Mouse (Mus musculus): ENCODE data around the gene Ccdc32.
A peak's percentile ranks its signal among the peaks of the same experiment; 100 is the strongest.

Gene Ccdc32

GRCm38 (mm10) chr2:119014989-119015388, 14.2 kb downstream of the Ccdc32 start:
- peak; percentile 48 for DNase-seq

- no peak for DNase-seq
These were observed 19.8 kb downstream of the Ccdc32 start for GRCm38 (mm10) chr2:119009376-119009775.

- no peak for DNase-seq
These were observed 22.3 kb downstream of the Ccdc32 start for GRCm38 (mm10) chr2:119006886-119007285.

- no peak for DNase-seq
These were observed 30.1 kb downstream of the Ccdc32 start for GRCm38 (mm10) chr2:118999025-118999639.

GRCm38 (mm10) chr2:118998115-118998866, 30.9 kb downstream of the Ccdc32 start:
- DNase-seq, result no peak

- DNase-seq, result no peak
These were observed 32.4 kb downstream of the Ccdc32 start for GRCm38 (mm10) chr2:118996798-118997105.

- DNase-seq, result no peak
These were observed 33.0 kb downstream of the Ccdc32 start for GRCm38 (mm10) chr2:118995919-118996797.

- DNase-seq, result no peak
These were observed 33.7 kb downstream of the Ccdc32 start for GRCm38 (mm10) chr2:118995490-118995889.

- DNase-seq, result no peak
These were observed 45.4 kb downstream of the Ccdc32 start for GRCm38 (mm10) chr2:118983812-118984211.

- no peak for DNase-seq
These were observed 48.4 kb downstream of the Ccdc32 start for GRCm38 (mm10) chr2:118980841-118981240.

- DNase-seq, result no peak
These were observed 51.1 kb downstream of the Ccdc32 start for GRCm38 (mm10) chr2:118978064-118978463.

GRCm38 (mm10) chr2:118976941-118977340, 52.3 kb downstream of the Ccdc32 start:
- no peak for DNase-seq

GRCm38 (mm10) chr2:118976282-118976929, 52.8 kb downstream of the Ccdc32 start:
- DNase-seq, result peak; percentile 93

- no peak for DNase-seq
These were observed 53.3 kb downstream of the Ccdc32 start for GRCm38 (mm10) chr2:118975855-118976254.

- peak; percentile 87 for DNase-seq
These were observed 56.4 kb downstream of the Ccdc32 start for GRCm38 (mm10) chr2:118972687-118973376.

- no peak for DNase-seq
These were observed 57.1 kb downstream of the Ccdc32 start for GRCm38 (mm10) chr2:118972048-118972447.

- DNase-seq, result no peak
These were observed 59.5 kb downstream of the Ccdc32 start for GRCm38 (mm10) chr2:118969585-118970147.

Data from lung, postnatal 36 days (tissue).